Mouse (Mus musculus): ENCODE results near the gene Fbxo6.

Fbxo6 gene

GRCm38 (mm10) chr4:148160436-148161390 lies 8.8 kb upstream of the Fbxo6 start, which contains the start of the genes Fbxo44 and Fbxo2:
Gene Fbxo44 (minus strand): TSS chr4:148160482.
Gene Fbxo2 (plus strand): TSS chr4:148160621.
- DNase-seq = no peak

- peak; percentile 98 for DNase-seq
Measured at GRCm38 (mm10) chr4:148159544-148160435, 7.8 kb upstream of the Fbxo6 start.

GRCm38 (mm10) chr4:148158436-148159348 lies 6.8 kb upstream of the Fbxo6 start:
- peak; percentile 81 for DNase-seq

- DNase-seq = peak; percentile 73
Measured at GRCm38 (mm10) chr4:148154982-148155381, 3.0 kb upstream of the Fbxo6 start.

GRCm38 (mm10) chr4:148154006-148154405 lies 2.1 kb upstream of the Fbxo6 start:
- no peak for DNase-seq

- no peak for DNase-seq
Measured at GRCm38 (mm10) chr4:148152547-148152946, 607 bp upstream of the Fbxo6 start.

GRCm38 (mm10) chr4:148150953-148151266 lies 1.0 kb downstream of the Fbxo6 start:
- no peak for DNase-seq

GRCm38 (mm10) chr4:148150242-148150641 lies 1.7 kb downstream of the Fbxo6 start:
- no peak for DNase-seq

GRCm38 (mm10) chr4:148149540-148149939 lies 2.4 kb downstream of the Fbxo6 start:
- no peak for DNase-seq

- DNase-seq = no peak
Measured at GRCm38 (mm10) chr4:148147714-148148113, 4.2 kb downstream of the Fbxo6 start.

GRCm38 (mm10) chr4:148143721-148144120 lies 8.2 kb downstream of the Fbxo6 start:
- no peak for DNase-seq

GRCm38 (mm10) chr4:148140098-148141011 lies 11.6 kb downstream of the Fbxo6 start:
- peak; percentile 95 for DNase-seq

GRCm38 (mm10) chr4:148139767-148140097 lies 12.2 kb downstream of the Fbxo6 start:
- no peak for DNase-seq

GRCm38 (mm10) chr4:148137503-148137902 lies 14.4 kb downstream of the Fbxo6 start:
- DNase-seq = no peak

GRCm38 (mm10) chr4:148134988-148135387 lies 17.0 kb downstream of the Fbxo6 start:
- no peak for DNase-seq

- DNase-seq = peak; percentile 64
Measured at GRCm38 (mm10) chr4:148131497-148132081, 20.4 kb downstream of the Fbxo6 start.

GRCm38 (mm10) chr4:148130561-148131413 lies 21.2 kb downstream of the Fbxo6 start, which contains the start of gene Draxin:
Gene Draxin (minus strand): TSS chr4:148130698.
- DNase-seq = peak; percentile 89

- DNase-seq = peak; percentile 35
Measured at GRCm38 (mm10) chr4:148130133-148130532, 21.8 kb downstream of the Fbxo6 start, which contains the start of gene Mad2l2. Gene Mad2l2 (plus strand): TSS chr4:148130384.

- DNase-seq = no peak
Measured at GRCm38 (mm10) chr4:148128672-148129071, 23.3 kb downstream of the Fbxo6 start.

- no peak for DNase-seq
Measured at GRCm38 (mm10) chr4:148128241-148128640, 23.7 kb downstream of the Fbxo6 start.
